Mouse (Mus musculus): ENCODE data around the gene Clstn2.

Gene Clstn2

DNA sequence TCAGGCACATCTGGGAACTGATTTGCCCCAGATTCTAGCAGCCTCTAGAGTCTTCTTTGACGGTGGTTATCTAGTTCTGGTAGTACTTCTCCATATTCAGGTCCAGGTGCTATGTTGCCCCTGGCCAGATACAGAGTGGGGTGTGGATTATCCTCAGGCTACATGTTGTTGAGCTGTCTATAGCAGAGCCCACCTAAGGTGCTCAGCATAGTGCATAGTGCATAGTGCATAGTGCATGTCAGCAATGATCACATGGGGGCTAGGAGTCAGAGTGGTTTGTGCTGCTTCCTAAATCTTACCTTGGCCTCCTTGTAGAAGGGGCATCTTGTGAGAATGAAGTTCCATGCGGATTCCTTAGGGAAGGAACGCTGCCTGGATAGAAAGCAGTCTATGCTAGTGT lies 556.5 kb downstream of the Clstn2 start:
- in situ Hi-C loops (cut with MboI) = no loop called here

GRCm38 (mm10) chr9:97474896-97475295 lies 558.1 kb downstream of the Clstn2 start:
- in situ Hi-C loops (cut with MboI) = no loop called here

- in situ Hi-C loops (cut with MboI) = no loop called here
Observed at GRCm38 (mm10) chr9:97471014-97471591, 561.9 kb downstream of the Clstn2 start.

DNA sequence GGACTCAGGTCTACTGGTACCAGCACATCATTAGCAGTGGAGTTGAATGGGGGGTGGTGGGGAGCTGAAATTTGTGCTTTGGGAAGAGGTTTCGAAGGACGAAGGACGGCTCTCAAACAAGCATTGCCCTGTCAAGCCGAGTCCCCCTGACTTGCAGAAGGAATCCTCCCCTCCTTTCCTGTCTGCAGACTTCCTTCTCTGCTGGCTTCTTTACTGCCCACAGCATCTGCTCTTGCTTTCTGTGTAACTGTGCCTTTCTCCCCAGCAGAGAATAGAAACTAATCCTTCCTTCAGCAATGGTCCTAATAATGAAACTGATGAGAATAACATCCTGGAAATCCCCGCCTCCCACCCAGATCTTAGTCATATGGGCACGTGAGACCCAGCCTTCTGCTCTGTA lies 572.5 kb downstream of the Clstn2 start:
- in situ Hi-C loops (cut with MboI) = no loop called here

DNA sequence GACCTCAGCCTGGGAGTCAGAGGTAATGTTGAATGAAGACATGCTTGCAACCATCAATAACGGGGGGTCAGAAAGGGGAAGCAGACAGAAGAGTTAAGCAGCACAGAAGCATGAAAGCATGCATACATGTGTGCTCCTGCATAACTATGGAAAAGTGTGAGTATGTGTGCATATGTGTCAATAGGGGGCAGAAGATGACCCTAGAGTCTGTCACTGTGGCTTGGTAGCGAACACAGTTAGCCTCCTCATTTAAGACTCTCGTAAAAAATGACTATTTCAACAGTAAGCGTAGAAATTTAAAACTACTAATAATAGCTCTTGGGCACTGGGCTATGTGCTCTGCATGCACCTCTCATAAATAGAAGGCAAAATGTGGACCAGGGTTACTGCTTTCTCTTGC lies 573.2 kb downstream of the Clstn2 start:
- in situ Hi-C loops (cut with MboI) = no loop called here

- in situ Hi-C loops (cut with MboI) = no loop called here
Observed at GRCm38 (mm10) chr9:97449316-97450050, 583.5 kb downstream of the Clstn2 start.

GRCm38 (mm10) chr9:97439872-97440636 lies 592.9 kb downstream of the Clstn2 start:
- in situ Hi-C loops (cut with MboI) = no loop called here

DNA sequence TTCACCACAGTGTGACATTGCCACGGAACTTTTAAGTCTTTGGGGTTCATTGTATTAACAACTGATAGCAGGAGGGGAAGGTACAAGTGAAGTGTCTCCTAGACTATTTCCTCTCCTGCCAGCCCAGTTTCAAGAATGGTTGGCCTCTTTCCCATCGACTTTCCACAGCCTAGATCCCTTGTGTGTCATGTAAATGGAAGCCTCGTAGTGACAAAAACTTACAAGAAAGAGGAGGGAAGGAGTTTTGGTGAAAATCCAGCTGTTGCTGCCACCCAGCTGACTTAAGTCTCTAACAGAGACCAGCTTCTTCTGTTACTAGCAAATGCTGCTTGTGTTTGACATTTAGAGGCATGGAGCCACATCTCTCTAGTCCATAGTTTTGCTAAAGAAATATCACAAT lies 598.3 kb downstream of the Clstn2 start:
- in situ Hi-C loops (cut with MboI) = no loop called here

DNA sequence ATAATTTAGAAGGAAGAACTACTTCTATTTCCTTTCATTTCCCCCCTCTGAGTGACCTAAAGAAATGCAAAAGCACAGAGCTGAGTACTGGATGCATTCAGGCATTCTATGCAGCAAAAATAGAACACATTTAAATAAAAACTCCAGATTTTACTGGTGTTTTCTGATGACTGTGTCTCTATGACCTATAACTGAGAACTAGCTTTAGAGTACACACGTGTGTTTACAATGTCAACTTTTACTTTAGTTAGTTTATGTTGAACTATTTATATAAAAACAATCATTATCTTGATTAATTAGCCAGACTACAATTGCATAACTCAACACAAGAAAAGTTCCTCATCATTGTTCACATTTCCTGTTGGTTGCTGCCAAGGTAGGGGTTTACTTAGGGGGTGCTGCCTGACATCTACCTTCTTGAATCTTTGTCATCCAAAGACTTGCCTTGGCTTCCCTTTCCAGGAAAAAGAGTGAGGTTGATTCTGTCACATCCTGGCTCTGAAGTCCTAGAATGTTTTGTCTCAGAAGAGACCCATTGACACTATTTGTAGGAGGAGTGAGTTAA lies 603.0 kb downstream of the Clstn2 start:
- in situ Hi-C loops (cut with MboI) = no loop called here

GRCm38 (mm10) chr9:97428127-97428526 lies 604.9 kb downstream of the Clstn2 start:
- in situ Hi-C loops (cut with MboI) = no loop called here

- in situ Hi-C loops (cut with MboI) = no loop called here
Observed at GRCm38 (mm10) chr9:97420896-97421295, 612.1 kb downstream of the Clstn2 start.

- in situ Hi-C loops (cut with MboI) = no loop called here
Observed at GRCm38 (mm10) chr9:97414876-97415668, 617.9 kb downstream of the Clstn2 start.

DNA sequence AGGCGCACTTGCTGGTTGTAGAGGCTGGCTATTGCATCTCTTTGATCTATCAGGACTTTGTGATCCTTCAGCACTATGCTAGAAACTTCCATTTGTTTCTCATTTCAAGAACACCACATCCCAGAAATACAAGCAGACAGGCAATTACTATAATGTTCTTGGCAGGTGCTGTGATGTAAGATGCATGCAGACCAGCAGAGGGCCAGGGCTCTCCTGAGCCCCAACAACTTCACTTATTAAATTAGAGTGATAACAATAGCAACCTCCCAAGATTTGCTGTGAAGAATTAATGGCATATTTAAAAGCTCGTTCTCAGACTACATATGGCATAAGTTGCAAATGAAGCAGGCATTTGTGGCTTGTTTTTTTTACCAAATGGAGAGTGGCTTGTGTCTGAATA lies 624.8 kb downstream of the Clstn2 start:
- in situ Hi-C loops (cut with MboI) = no loop called here

Data from mature B cell (primary cell).